Mouse (Mus musculus): ENCODE data around the gene Lpar5.

Lpar5 gene

DNA sequence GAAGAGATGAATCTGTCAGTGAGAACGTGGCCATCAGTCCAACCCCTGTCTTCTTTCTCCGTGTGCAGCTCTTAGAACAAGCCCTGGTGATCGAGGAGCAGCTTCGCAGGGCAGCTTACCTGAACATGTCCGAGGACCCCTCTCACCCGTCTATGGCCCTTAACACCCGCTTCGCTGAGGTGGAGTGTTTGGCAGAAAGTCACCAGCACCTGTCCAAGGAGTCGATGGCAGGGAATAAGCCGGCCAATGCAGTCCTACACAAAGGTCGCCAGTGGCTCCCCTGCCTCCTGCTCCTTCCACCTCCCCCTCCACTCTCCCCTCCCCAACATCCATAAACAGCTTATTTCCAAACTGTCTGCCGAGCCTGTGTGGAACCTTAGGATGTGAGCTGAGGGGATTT, 61.0 kb downstream of the Lpar5 start:
- DNase-seq (ENCODE audit: low spot score in 2 of 2) = no peak

GRCm38 (mm10) chr6:125129710-125130402, 62.1 kb downstream of the Lpar5 start:
- no peak for DNase-seq (ENCODE audit: low spot score in 2 of 2)

- peak; percentile 80 to 83 for DNase-seq (ENCODE audit: low spot score in 2 of 2)
These were observed 63.8 kb downstream of the Lpar5 start, which contains the start of gene Nop2 for GRCm38 (mm10) chr6:125131302-125132156. Nop2 (plus strand) TSS chr6:125131909.

Data from frontal cortex, postnatal 36 days (tissue).